Mouse (Mus musculus): ENCODE data around the gene Abcc2. TPM values are rescaled to one million over a fixed set of nuclear protein-coding genes. Genes with fewer than 3 reads are reported as not detected.
A peak's percentile ranks its signal among the peaks of the same experiment; 100 is the strongest.

The Abcc2 gene
- total RNA-seq, 4 experiments from 2014 or later, result 0.03 to 1.1 (median 0.09) TPM

GRCm38 (mm10) chr19:43780391-43780790 lies 1.6 kb upstream of the Abcc2 start:
- DNase-seq, result no peak

GRCm38 (mm10) chr19:43784761-43785160 lies 2.8 kb downstream of the Abcc2 start:
- no peak for DNase-seq

DNA sequence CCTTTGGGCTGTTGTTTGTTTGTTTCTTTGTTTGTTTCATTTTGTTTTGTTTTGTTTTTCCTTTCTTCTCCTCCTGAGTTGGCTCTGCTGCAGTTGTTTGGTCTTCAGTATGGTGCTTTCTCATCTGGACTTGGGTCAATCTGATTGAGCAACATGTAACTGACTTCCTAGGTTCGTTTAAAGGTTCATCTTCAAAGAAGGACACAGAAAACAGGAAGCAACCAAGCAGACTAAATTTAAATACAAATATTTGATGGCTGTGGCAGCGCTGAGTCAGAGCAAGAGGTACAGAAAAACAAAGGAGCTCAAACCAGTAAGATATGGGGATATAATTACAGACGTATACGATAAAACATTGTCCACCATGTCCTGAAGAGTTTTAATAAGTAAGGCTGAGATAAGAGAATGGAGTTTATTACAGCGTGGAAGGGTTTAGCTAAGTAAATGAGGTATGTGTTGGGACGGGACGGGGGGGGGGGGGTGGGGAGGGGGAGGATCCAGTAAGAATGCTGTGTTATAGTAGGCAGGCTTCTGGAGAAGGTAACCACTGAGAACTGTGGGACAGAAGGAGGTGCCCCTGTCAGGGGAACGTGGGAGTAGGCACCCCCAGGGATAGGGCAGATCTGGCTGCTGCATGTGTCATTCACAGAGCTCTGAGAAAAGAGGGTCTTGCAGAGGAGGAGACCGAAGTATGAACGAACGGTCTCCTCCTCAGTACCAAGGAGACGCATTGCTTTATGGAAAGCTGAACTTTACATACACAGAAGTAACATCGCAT lies 4.4 kb downstream of the Abcc2 start:
- DNase-seq, result no peak

GRCm38 (mm10) chr19:43789817-43790216 lies 7.8 kb downstream of the Abcc2 start:
- DNase-seq, result no peak

DNA sequence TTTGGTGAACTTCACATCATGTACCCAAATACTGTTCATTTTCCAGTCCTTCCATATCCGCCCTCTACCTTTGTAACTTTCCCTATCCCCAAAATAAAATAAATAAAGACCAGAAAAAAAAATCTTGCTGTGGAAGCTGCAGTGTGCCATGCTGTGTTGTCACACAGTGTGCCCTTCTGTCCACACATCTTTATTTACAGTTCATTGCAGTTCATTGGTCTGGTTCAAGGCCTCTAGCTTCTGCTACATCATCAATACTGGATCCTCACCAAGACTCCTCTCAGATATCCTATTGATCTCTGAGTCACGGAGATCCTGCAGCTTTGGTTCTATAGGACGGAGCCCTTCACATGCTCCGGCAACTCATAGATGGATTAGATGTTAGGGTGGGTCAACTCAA lies 10.5 kb downstream of the Abcc2 start:
- no peak for DNase-seq

GRCm38 (mm10) chr19:43793951-43794350 lies 12.0 kb downstream of the Abcc2 start:
- no peak for DNase-seq

DNA sequence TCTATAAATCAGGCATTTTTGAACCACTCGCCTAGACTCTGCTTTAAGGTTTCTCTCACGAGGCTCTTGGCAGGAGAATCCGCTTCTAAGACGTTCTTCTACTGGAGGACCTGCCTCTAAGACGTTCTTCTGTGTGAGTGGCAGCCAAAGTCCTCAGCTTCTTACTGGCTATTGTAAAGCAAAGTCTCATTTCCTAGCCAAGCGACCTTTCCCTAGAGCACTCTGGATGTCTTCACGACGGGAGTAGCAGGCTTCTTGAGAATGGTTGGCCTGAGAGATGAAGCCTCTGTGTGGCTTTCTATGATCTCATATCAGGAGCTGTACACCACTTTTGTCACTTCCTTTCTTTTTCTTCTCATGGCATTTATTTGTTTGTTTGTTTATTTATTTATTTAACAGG lies 13.5 kb downstream of the Abcc2 start:
- DNase-seq, result no peak

DNA sequence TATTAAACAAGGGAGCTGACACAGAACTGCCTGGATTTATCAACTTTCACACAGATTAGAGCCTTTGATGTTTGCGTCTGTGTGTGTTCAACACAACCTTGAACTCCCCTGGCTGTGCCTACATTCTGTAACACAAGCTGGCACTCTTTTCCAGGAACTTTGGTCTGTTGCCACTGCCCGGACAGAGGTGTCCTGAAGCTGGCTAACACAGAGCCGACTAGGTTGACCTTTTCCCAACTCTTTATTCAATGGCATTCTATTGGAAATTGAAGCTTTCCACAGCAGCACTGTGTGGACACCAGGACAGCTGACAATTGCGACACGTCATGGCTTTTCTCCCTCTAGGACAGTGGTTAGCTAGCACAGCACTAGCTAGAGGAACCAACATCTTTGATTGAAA lies 15.2 kb downstream of the Abcc2 start:
- DNase-seq, result peak; percentile 55

- no peak for DNase-seq
Measured at GRCm38 (mm10) chr19:43801427-43802051, 19.5 kb downstream of the Abcc2 start.

GRCm38 (mm10) chr19:43803866-43804265 lies 21.9 kb downstream of the Abcc2 start:
- DNase-seq, result no peak

DNA sequence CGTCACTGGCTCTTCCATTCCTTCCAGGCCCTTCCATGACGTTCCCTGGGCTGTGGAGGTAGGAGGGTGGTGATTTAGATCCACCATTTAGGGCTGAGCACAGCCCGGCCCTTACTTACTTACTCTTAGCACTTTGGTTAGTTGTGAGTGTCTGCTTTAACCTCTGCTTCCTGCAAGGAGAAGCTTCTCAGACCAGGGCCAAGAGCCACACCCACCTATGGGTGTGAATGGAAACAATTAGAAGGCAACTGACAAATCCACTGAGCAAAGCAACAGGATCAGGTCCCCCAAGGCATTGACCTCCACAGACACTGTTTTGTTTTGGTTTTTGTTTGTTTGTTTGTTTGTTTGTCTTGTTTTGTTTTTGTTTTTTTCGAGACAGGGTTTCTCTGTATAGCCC lies 27.3 kb downstream of the Abcc2 start:
- DNase-seq, result no peak

GRCm38 (mm10) chr19:43811419-43811818 lies 29.4 kb downstream of the Abcc2 start:
- no peak for DNase-seq

GRCm38 (mm10) chr19:43813315-43813714 lies 31.3 kb downstream of the Abcc2 start:
- DNase-seq, result no peak

- peak; percentile 30 for DNase-seq
Measured at GRCm38 (mm10) chr19:43815661-43816414, 33.8 kb downstream of the Abcc2 start.

DNA sequence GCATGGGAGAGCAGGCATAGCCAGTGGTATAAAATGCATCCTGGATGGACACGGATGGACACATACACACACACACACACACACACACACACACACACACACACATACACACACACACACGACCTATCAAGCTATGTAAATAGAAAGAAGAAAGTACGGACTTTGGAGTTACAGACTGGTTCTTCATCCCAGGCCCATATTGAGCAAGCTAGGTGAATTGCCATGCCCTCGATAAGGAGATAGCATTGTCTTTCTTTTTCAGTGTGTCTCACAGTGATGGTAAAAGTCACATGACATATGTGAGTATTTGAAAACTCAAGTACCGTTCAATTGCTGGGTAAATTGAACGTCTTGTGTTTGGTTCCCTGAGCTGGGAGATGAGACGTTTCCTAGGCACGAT lies 44.9 kb downstream of the Abcc2 start:
- DNase-seq, result no peak

GRCm38 (mm10) chr19:43832425-43833069 lies 50.6 kb downstream of the Abcc2 start:
- DNase-seq, result peak; percentile 14

- DNase-seq, result no peak
Measured at GRCm38 (mm10) chr19:43843184-43843583, 61.2 kb downstream of the Abcc2 start.

GRCm38 (mm10) chr19:43845331-43845908 lies 63.4 kb downstream of the Abcc2 start:
- no peak for DNase-seq

- DNase-seq, result no peak
Measured at GRCm38 (mm10) chr19:43847056-43847455, 65.1 kb downstream of the Abcc2 start.

DNA sequence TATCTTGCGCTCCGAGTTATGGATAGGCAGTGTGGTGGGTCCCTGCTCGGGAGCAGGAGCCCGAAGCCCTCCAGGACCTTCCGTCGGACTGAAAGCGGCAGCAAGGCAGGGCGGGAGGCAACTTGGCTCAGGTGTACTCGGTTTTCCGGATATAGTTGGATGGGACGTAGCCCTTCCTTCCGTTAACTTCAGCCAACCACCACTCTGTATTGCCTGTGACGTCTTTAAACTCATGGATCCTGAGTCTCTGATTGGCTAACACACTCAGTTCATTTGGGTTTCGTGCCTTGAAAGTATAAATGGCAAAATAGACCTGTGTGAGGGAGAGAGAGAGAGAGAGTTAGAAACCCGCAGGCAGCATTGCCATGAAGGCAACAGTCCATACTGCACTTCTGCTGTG lies 66.0 kb downstream of the Abcc2 start:
- no peak for DNase-seq

GRCm38 (mm10) chr19:43850026-43850425 lies 68.0 kb downstream of the Abcc2 start:
- DNase-seq, result no peak

DNA sequence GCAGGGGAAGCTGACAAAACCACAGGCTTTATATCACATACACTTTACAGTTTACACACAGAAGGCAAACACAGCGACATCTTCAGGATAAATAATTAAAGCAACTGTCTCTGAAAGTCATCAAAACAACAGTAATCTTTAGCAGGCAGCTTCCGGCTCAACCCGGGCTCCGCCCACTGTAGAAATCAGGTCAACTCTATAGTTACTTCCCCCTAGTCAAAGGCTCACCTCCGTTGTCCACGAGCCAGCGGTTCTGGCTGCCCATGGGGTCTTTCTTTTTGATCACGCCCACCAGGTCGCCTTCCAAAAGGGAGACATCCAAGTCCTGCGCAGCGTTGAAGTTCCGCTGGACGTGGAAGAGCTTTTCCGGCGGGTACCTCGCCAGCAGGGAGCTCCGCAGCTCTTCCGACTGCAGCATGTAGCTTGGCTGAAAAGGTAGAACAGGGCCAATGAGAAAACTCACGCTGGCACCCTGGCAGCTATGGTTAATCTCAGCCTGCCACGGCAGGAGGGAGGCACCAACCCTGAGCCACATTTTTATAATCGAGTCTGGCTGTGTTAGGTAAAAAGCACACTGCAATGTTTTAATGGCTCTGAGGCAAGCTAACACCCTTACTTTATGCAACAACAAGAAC lies 70.1 kb downstream of the Abcc2 start:
- no peak for DNase-seq
